Mouse (Mus musculus): ENCODE data around the gene Pml. TPM values are rescaled to one million over a fixed set of nuclear protein-coding genes. Genes with fewer than 3 reads are reported as not detected.

Pml gene
- total RNA-seq, 2 experiments from 2014 or later: 3.2 to 4.7 TPM

GRCm38 (mm10) chr9:58202676-58203453 lies 46.7 kb downstream of the Pml start:
- DNase-seq (ENCODE audit: low spot score): no peak

- DNase-seq (ENCODE audit: low spot score): no peak
Observed at GRCm38 (mm10) chr9:58201861-58202549, 47.6 kb downstream of the Pml start.

GRCm38 (mm10) chr9:58201091-58201842 lies 48.3 kb downstream of the Pml start:
- no peak for DNase-seq (ENCODE audit: low spot score)

GRCm38 (mm10) chr9:58200270-58201090 lies 49.1 kb downstream of the Pml start:
- no peak for DNase-seq (ENCODE audit: low spot score)

GRCm38 (mm10) chr9:58199381-58200269 lies 50.0 kb downstream of the Pml start:
- no peak for DNase-seq (ENCODE audit: low spot score)

GRCm38 (mm10) chr9:58198801-58199371 lies 50.7 kb downstream of the Pml start:
- no peak for DNase-seq (ENCODE audit: low spot score)

GRCm38 (mm10) chr9:58197781-58198701 lies 51.5 kb downstream of the Pml start:
- DNase-seq (ENCODE audit: low spot score): no peak

GRCm38 (mm10) chr9:58196610-58197567 lies 52.7 kb downstream of the Pml start:
- DNase-seq (ENCODE audit: low spot score): no peak

- DNase-seq (ENCODE audit: low spot score): no peak
Observed at GRCm38 (mm10) chr9:58196141-58196540, 53.4 kb downstream of the Pml start.

- no peak for DNase-seq (ENCODE audit: low spot score)
Observed at GRCm38 (mm10) chr9:58195671-58196070, 53.9 kb downstream of the Pml start.

- no peak for DNase-seq (ENCODE audit: low spot score)
Observed at GRCm38 (mm10) chr9:58194222-58194621, 55.4 kb downstream of the Pml start.

GRCm38 (mm10) chr9:58184456-58184855 lies 65.1 kb downstream of the Pml start:
- DNase-seq (ENCODE audit: low spot score): no peak

GRCm38 (mm10) chr9:58179390-58179789 lies 70.2 kb downstream of the Pml start:
- DNase-seq (ENCODE audit: low spot score): no peak

- no peak for DNase-seq (ENCODE audit: low spot score)
Observed at GRCm38 (mm10) chr9:58177165-58177564, 72.4 kb downstream of the Pml start.

GRCm38 (mm10) chr9:58175745-58176487 lies 73.7 kb downstream of the Pml start:
- DNase-seq (ENCODE audit: low spot score): no peak

GRCm38 (mm10) chr9:58174818-58175251 lies 74.8 kb downstream of the Pml start:
- no peak for DNase-seq (ENCODE audit: low spot score)

- DNase-seq (ENCODE audit: low spot score): no peak
Observed at GRCm38 (mm10) chr9:58172863-58173262, 76.7 kb downstream of the Pml start.
